Mouse (Mus musculus): ENCODE measurements around the gene Mrpl53. TPM values are rescaled to one million over a fixed set of nuclear protein-coding genes. Genes with fewer than 3 reads are reported as not detected.

Gene Mrpl53
- polyA plus RNA-seq, 1 experiment, result 71.3 TPM

DNA sequence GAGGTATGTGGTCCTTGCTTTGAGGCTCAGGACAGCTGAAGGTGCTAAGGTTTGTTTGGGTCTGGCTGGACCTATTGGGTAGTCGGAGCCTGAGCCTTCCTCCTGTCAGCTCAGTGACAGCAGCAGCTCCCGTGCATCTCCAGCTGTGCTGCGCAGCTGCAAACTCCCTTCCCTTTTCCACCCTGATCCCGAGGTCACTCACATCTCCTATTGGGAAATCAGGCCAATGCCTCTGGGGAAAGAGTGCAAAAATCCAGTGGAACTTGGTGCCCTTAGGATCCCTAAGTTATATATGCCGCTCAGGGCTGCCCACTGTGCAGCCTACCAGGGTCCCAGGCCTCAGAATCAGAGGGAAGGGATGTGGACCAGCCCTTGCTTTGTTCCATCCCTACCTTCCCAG lies 25.3 kb upstream of the Mrpl53 start:
- no peak overlapping the region for H3K4me3 ChIP-seq (ENCODE audit: control insufficient read depth, low read depth, low read length)
- no peaks in the 10 kb centered on the region; the same call in 1 of the 2 replicates for H3K36me3 ChIP-seq (ENCODE audit: control insufficient read depth, insufficient read depth, low read length)
- H3K27ac ChIP-seq (ENCODE audit: control insufficient read depth, insufficient read depth, low read depth, low read length), result no peak overlapping the region
- H3K27me3 ChIP-seq (ENCODE audit: control insufficient read depth, insufficient read depth, low read length), result no peaks in the 10 kb centered on the region; the same call in 1 of the 2 replicates
- H3K4me1 ChIP-seq (ENCODE audit: control insufficient read depth, insufficient read depth, low read length), result peaks cover 16% of the 10 kb centered on the region
- TF ChIP-seq CTCF (IDR thresholded peaks at IDR 0.05; ENCODE audit: control insufficient read depth, insufficient read depth, insufficient replicate concordance, low read depth, low read length) (no peak), POLR2A (IDR thresholded peaks at IDR 0.05; ENCODE audit: control insufficient read depth, low read depth, low read length) (no peak)

GRCm38 (mm10) chr6:83084477-83084876 lies 24.4 kb upstream of the Mrpl53 start:
- peaks cover 12% of the 10 kb centered on the region for H3K4me1 ChIP-seq (ENCODE audit: control insufficient read depth, insufficient read depth, low read length)
- H3K27ac ChIP-seq (ENCODE audit: control insufficient read depth, insufficient read depth, low read depth, low read length), result no peak overlapping the region
- H3K27me3 ChIP-seq (ENCODE audit: control insufficient read depth, insufficient read depth, low read length), result no peaks in the 10 kb centered on the region; the same call in 1 of the 2 replicates
- H3K4me3 ChIP-seq (ENCODE audit: control insufficient read depth, low read depth, low read length), result no peak overlapping the region
- H3K36me3 ChIP-seq (ENCODE audit: control insufficient read depth, insufficient read depth, low read length), result no peaks in the 10 kb centered on the region; the same call in 1 of the 2 replicates
- TF ChIP-seq CTCF (IDR thresholded peaks at IDR 0.05; ENCODE audit: control insufficient read depth, insufficient read depth, insufficient replicate concordance, low read depth, low read length) (no peak), POLR2A (IDR thresholded peaks at IDR 0.05; ENCODE audit: control insufficient read depth, low read depth, low read length) (no peak)

- H3K4me1 ChIP-seq (ENCODE audit: control insufficient read depth, insufficient read depth, low read length), result peaks cover 12% of the 10 kb centered on the region
- H3K27ac ChIP-seq (ENCODE audit: control insufficient read depth, insufficient read depth, low read depth, low read length), result no peak within 1 kb of the TSS
- TF ChIP-seq POLR2A (IDR thresholded peaks at IDR 0.05; ENCODE audit: control insufficient read depth, low read depth, low read length), result no peak
- TF ChIP-seq CTCF (IDR thresholded peaks at IDR 0.05; ENCODE audit: control insufficient read depth, insufficient read depth, insufficient replicate concordance, low read depth, low read length), result no peak
- H3K36me3 ChIP-seq (ENCODE audit: control insufficient read depth, insufficient read depth, low read length), result no peaks in the 10 kb centered on the region; the same call in 1 of the 2 replicates
- no peaks in the 10 kb centered on the region; the same call in 1 of the 2 replicates for H3K27me3 ChIP-seq (ENCODE audit: control insufficient read depth, insufficient read depth, low read length)
- H3K4me3 ChIP-seq (ENCODE audit: control insufficient read depth, low read depth, low read length), result peak within 1 kb of the TSS; percentile 42
These were observed 22.5 kb upstream of the Mrpl53 start, which contains the start of gene Lbx2 for GRCm38 (mm10) chr6:83086121-83087035. Gene Lbx2 (plus strand): TSS chr6:83086367.

DNA sequence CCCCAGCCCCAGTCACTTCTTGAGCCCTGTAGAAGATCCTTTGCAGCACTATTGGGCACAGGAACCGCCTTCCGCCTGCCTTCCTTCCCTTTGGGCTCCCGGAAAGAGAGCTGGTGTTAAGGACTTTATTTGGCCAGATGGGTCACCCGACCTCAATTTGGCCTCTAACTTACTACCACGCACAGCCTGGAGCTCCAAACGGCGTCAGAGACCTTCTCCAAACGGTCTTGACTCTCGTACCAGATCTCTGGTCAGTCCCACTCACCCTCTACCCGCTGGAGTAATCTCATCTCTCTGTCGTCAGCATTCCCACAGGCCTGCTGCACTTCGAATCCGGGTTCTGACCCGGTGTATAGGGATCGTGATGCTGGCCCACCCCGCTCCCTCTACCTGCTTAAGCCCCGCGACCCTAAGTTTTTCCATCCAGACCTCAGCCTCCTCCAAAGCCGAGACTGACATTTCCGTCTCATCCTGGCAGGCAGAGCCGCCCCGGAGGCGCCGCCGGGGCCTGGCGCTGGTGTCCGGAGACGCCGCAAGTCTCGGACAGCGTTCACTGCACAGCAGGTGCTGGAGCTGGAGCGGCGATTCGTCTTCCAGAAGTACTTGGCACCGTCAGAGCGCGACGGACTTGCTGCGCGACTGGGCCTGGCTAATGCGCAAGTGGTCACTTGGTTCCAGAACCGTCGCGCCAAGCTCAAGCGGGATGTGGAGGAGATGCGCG lies 21.5 kb upstream of the Mrpl53 start:
- H3K27ac ChIP-seq (ENCODE audit: control insufficient read depth, insufficient read depth, low read depth, low read length), result no peak overlapping the region
- no peaks in the 10 kb centered on the region for H3K36me3 ChIP-seq (ENCODE audit: control insufficient read depth, insufficient read depth, low read length)
- H3K4me3 ChIP-seq (ENCODE audit: control insufficient read depth, low read depth, low read length), result peak overlapping the region; percentile 42
- H3K4me1 ChIP-seq (ENCODE audit: control insufficient read depth, insufficient read depth, low read length), result peaks cover 12% of the 10 kb centered on the region
- H3K27me3 ChIP-seq (ENCODE audit: control insufficient read depth, insufficient read depth, low read length), result no peaks in the 10 kb centered on the region; the same call in 1 of the 2 replicates
- TF ChIP-seq POLR2A (IDR thresholded peaks at IDR 0.05; ENCODE audit: control insufficient read depth, low read depth, low read length) (no peak), CTCF (IDR thresholded peaks at IDR 0.05; ENCODE audit: control insufficient read depth, insufficient read depth, insufficient replicate concordance, low read depth, low read length) (no peak)

- no peak overlapping the region; the same call in 1 of the 2 replicates for H3K4me3 ChIP-seq (ENCODE audit: control insufficient read depth, low read depth, low read length)
These were observed 20.9 kb upstream of the Mrpl53 start for GRCm38 (mm10) chr6:83087926-83088260.

GRCm38 (mm10) chr6:83092416-83093127 lies 16.3 kb upstream of the Mrpl53 start:
- H3K4me1 ChIP-seq (ENCODE audit: control insufficient read depth, insufficient read depth, low read length), result peaks cover 4% of the 10 kb centered on the region
- H3K36me3 ChIP-seq (ENCODE audit: control insufficient read depth, insufficient read depth, low read length), result no peaks in the 10 kb centered on the region
- H3K27ac ChIP-seq (ENCODE audit: control insufficient read depth, insufficient read depth, low read depth, low read length), result no peak overlapping the region
- H3K27me3 ChIP-seq (ENCODE audit: control insufficient read depth, insufficient read depth, low read length), result no peaks in the 10 kb centered on the region; the same call in 1 of the 2 replicates
- no peak for TF ChIP-seq POLR2A (IDR thresholded peaks at IDR 0.05; ENCODE audit: control insufficient read depth, low read depth, low read length)
- TF ChIP-seq CTCF (IDR thresholded peaks at IDR 0.05; ENCODE audit: control insufficient read depth, insufficient read depth, insufficient replicate concordance, low read depth, low read length), result no peak
- H3K4me3 ChIP-seq (ENCODE audit: control insufficient read depth, low read depth, low read length), result no peak overlapping the region

More at GRCm38 (mm10) chr6:83087926-83088260, 20.9 kb upstream of the Mrpl53 start:
- no peak for TF ChIP-seq CTCF (IDR thresholded peaks at IDR 0.05; ENCODE audit: control insufficient read depth, insufficient read depth, insufficient replicate concordance, low read depth, low read length)
- H3K27ac ChIP-seq (ENCODE audit: control insufficient read depth, insufficient read depth, low read depth, low read length), result no peak overlapping the region
- H3K4me1 ChIP-seq (ENCODE audit: control insufficient read depth, insufficient read depth, low read length), result peaks cover 12% of the 10 kb centered on the region
- H3K36me3 ChIP-seq (ENCODE audit: control insufficient read depth, insufficient read depth, low read length), result no peaks in the 10 kb centered on the region
- no peaks in the 10 kb centered on the region; the same call in 1 of the 2 replicates for H3K27me3 ChIP-seq (ENCODE audit: control insufficient read depth, insufficient read depth, low read length)
